Mouse (Mus musculus) intestine, embryonic 16.5 days (tissue): ENCODE results near the gene Ino80. TPM values are rescaled to one million over a fixed set of nuclear protein-coding genes. Genes with fewer than 3 reads are reported as not detected.

ENCODE experiments used
- ATAC-seq: fragments of 200-750 bp; cut with Nextera tagmentation; 2 replicates; pipeline ENCODE4 v1.8.0; 2017; ENCODE audit warnings: moderate TSS enrichment, moderate library complexity
- H3K27ac ChIP-seq: fragments of 300-500 bp; sonication (generic); 2 replicates; pipeline ENCODE4 v1.5.1; 2014; ENCODE audit warnings: mild to moderate bottlenecking, low read length
- H3K27me3 ChIP-seq: fragments of 300-500 bp; sonication (generic); replicated peaks from 2 replicates; pipeline ENCODE4 v1.6.1; 2014; ENCODE audit warnings: low read length, control low read depth, mixed read lengths; ENCODE audit not compliant: control insufficient read depth, insufficient read depth
- H3K36me3 ChIP-seq: fragments of 300-500 bp; sonication (generic); 2 replicates; pipeline ENCODE4 v1.6.1; 2014; ENCODE audit warnings: low read length, control low read depth; ENCODE audit not compliant: control insufficient read depth, insufficient read depth
- H3K4me1 ChIP-seq: fragments of 300-500 bp; sonication (generic); 2 replicates; pipeline ENCODE4 v1.6.1; 2014; ENCODE audit warnings: low read length, control low read depth, mixed read lengths; ENCODE audit not compliant: control insufficient read depth, insufficient read depth
- H3K4me2 ChIP-seq: fragments of 300-500 bp; sonication (generic); 2 replicates; pipeline ENCODE4 v1.6.1; 2014; ENCODE audit warnings: low read depth, low read length, control low read depth
- H3K4me3 ChIP-seq: fragments of 300-500 bp; sonication (generic); 2 replicates; pipeline ENCODE4 v1.5.1; 2014; ENCODE audit warnings: mild to moderate bottlenecking, low read length
- H3K9ac ChIP-seq: fragments of 300-500 bp; sonication (generic); 2 replicates; pipeline ENCODE4 v1.6.1; 2014; ENCODE audit warnings: low read depth, low read length
- H3K9me3 ChIP-seq: fragments of 300-500 bp; sonication (generic); 2 replicates; pipeline ENCODE4 v1.6.1; 2016; ENCODE audit warnings: low read length, control low read depth; ENCODE audit not compliant: control insufficient read depth
- WGBS: fragments of 180-500 bp; shearing (Covaris S2); extraction: QIAGEN DNeasy Blood & Tissue Kit; methylation state at CpG from one replicate; pipeline ENCODE4 v1.1.7; 2014; 5-methylcytosine and 5-hydroxymethylcytosine counted together
- polyA plus RNA-seq: library from polyadenylated mRNA; unstranded; fragments of >200 nt; fragmentation: Nextera tagmentation; extraction: Ambion mirVana; gene quantifications from 2 replicates; pipeline ENCODE4 v1.2.1, GENCODE M21; 2015

The Ino80 gene
- polyA plus RNA-seq, 1 experiment from 2014 or later, result 3.4 TPM

- no peak overlapping the region for H3K9ac ChIP-seq
- no peak overlapping the region for H3K4me2 ChIP-seq
- H3K27me3 ChIP-seq, result no peaks in the 10 kb centered on the region
- H3K9me3 ChIP-seq, result no peaks in the 10 kb centered on the region
- H3K4me1 ChIP-seq, result 0 out of 2 replicates have a peak, but pooled peaks cover 6% of the 10 kb centered on the region
- no peak overlapping the region for H3K27ac ChIP-seq
- no peak for ATAC-seq
- no peak overlapping the region for H3K4me3 ChIP-seq
- 92% methylated on average over 10 of the region's 10 CpGs for WGBS
- peaks cover 16% of the 10 kb centered on the region for H3K36me3 ChIP-seq
Observed at GRCm38 (mm10) chr2:119370116-119370515, 107.4 kb downstream of the Ino80 start.

GRCm38 (mm10) chr2:119367346-119367745, 110.1 kb downstream of the Ino80 start:
- H3K9ac ChIP-seq, result no peak overlapping the region
- H3K9me3 ChIP-seq, result no peaks in the 10 kb centered on the region
- no peaks in the 10 kb centered on the region for H3K27me3 ChIP-seq

GRCm38 (mm10) chr2:119364969-119365368, 112.5 kb downstream of the Ino80 start:
- Histone ChIP-seq H3K27ac (no peak overlapping the region), H3K36me3 (no peaks in the 10 kb centered on the region), H3K4me3 (no peak overlapping the region), H3K27me3 (no peaks in the 10 kb centered on the region), H3K9me3 (peaks cover 5% of the 10 kb centered on the region; the same call in 1 of the 2 replicates), H3K9ac (no peak overlapping the region), H3K4me1 (0 out of 2 replicates have a peak, but pooled peaks cover 6% of the 10 kb centered on the region), H3K4me2 (no peak overlapping the region)
- WGBS, result 83% methylated on average over 3 of the region's 3 CpGs
- ATAC-seq, result no peak

More at GRCm38 (mm10) chr2:119367346-119367745, 110.1 kb downstream of the Ino80 start:
- Histone ChIP-seq H3K36me3 (peaks cover 2% of the 10 kb centered on the region; the same call in 1 of the 2 replicates), H3K4me2 (no peak overlapping the region), H3K27ac (no peak overlapping the region), H3K4me1 (0 out of 2 replicates have a peak, but pooled peaks cover 6% of the 10 kb centered on the region), H3K4me3 (no peak overlapping the region)
- peak; percentile 79 for ATAC-seq
- whole genome bisulfite sequencing, result 57% methylated on average over 3 of the region's 3 CpGs

GRCm38 (mm10) chr2:119359721-119360291, 117.7 kb downstream of the Ino80 start:
- no peak for ATAC-seq
- Histone ChIP-seq H3K4me3 (no peak overlapping the region), H3K27me3 (no peaks in the 10 kb centered on the region), H3K36me3 (no peaks in the 10 kb centered on the region), H3K9me3 (peaks cover 5% of the 10 kb centered on the region; the same call in 1 of the 2 replicates), H3K27ac (no peak overlapping the region), H3K4me1 (no peaks in the 10 kb centered on the region), H3K4me2 (no peak overlapping the region), H3K9ac (no peak overlapping the region)
- 71% methylated on average over 2 of the region's 2 CpGs for WGBS

GRCm38 (mm10) chr2:119358249-119358648, 119.2 kb downstream of the Ino80 start:
- Histone ChIP-seq H3K9me3 (peaks cover 5% of the 10 kb centered on the region; the same call in 1 of the 2 replicates), H3K4me2 (no peak overlapping the region), H3K4me3 (no peak overlapping the region), H3K27me3 (no peaks in the 10 kb centered on the region; the same call in 1 of the 2 replicates), H3K27ac (no peak overlapping the region), H3K4me1 (no peaks in the 10 kb centered on the region), H3K36me3 (no peaks in the 10 kb centered on the region), H3K9ac (no peak overlapping the region)
- ATAC-seq, result no peak
- WGBS, result 81% methylated on average over 6 of the region's 6 CpGs

- no peak overlapping the region for H3K9ac ChIP-seq
- H3K27me3 ChIP-seq, result no peaks in the 10 kb centered on the region; the same call in 1 of the 2 replicates
- no peak overlapping the region for H3K4me2 ChIP-seq
- no peak for ATAC-seq
- H3K4me1 ChIP-seq, result no peaks in the 10 kb centered on the region
- peaks cover 5% of the 10 kb centered on the region; the same call in 1 of the 2 replicates for H3K9me3 ChIP-seq
- H3K4me3 ChIP-seq, result no peak overlapping the region
- H3K36me3 ChIP-seq, result no peaks in the 10 kb centered on the region
- H3K27ac ChIP-seq, result no peak overlapping the region
- WGBS, result 90% methylated on average over 5 of the region's 5 CpGs
Observed at GRCm38 (mm10) chr2:119356805-119357204, 120.7 kb downstream of the Ino80 start.

GRCm38 (mm10) chr2:119356310-119356709, 121.2 kb downstream of the Ino80 start:
- Histone ChIP-seq H3K27ac (no peak overlapping the region), H3K9me3 (peaks cover under 1% of the 10 kb centered on the region; the same call in 1 of the 2 replicates), H3K4me3 (no peak overlapping the region), H3K4me1 (0 out of 2 replicates have a peak, but pooled peaks cover 2% of the 10 kb centered on the region), H3K36me3 (no peaks in the 10 kb centered on the region), H3K9ac (no peak overlapping the region), H3K27me3 (peaks cover 4% of the 10 kb centered on the region; the same call in 1 of the 2 replicates), H3K4me2 (no peak overlapping the region)
- ATAC-seq, result no peak

- WGBS, result 35% methylated on average over 7 of the region's 7 CpGs
- Histone ChIP-seq H3K4me1 (peaks cover 6% of the 10 kb centered on the region), H3K9me3 (no peaks in the 10 kb centered on the region), H3K9ac (no peak overlapping the region), H3K4me3 (no peak overlapping the region), H3K27ac (no peak overlapping the region), H3K36me3 (no peaks in the 10 kb centered on the region), H3K27me3 (peaks cover 10% of the 10 kb centered on the region; the same call in 1 of the 2 replicates), H3K4me2 (no peak overlapping the region)
- no peak for ATAC-seq
Observed at GRCm38 (mm10) chr2:119355651-119356050, 121.8 kb downstream of the Ino80 start.

GRCm38 (mm10) chr2:119355089-119355488, 122.4 kb downstream of the Ino80 start:
- 81% methylated on average over 3 of the region's 3 CpGs for WGBS

More at GRCm38 (mm10) chr2:119355089-119355488, 122.4 kb downstream of the Ino80 start:
- Histone ChIP-seq H3K27ac (no peak overlapping the region), H3K36me3 (no peaks in the 10 kb centered on the region), H3K27me3 (peaks cover 12% of the 10 kb centered on the region; the same call in 1 of the 2 replicates), H3K4me2 (no peak overlapping the region), H3K9me3 (no peaks in the 10 kb centered on the region), H3K9ac (no peak overlapping the region), H3K4me1 (peaks cover 8% of the 10 kb centered on the region), H3K4me3 (no peak overlapping the region)
- no peak for ATAC-seq
